Mouse (Mus musculus) lung, postnatal 0 days (tissue): ENCODE measurements at regions not wholly inside any gene's neighbourhood (a gene's known extent, or its start where the extent isn't known, plus 50 kb on each side); places are given as distances from the start of the nearest gene placed in this dataset.

ENCODE experiments used
- CTCF ChIP-seq: IDR thresholded peaks from 2 replicates; pipeline ENCODE4 v1.5.1; 2016; ENCODE audit warnings: antibody characterized with exemption, mild to moderate bottlenecking
- EP300 ChIP-seq: IDR thresholded peaks from 2 replicates; pipeline ENCODE4 v1.6.1; 2016; ENCODE audit warnings: antibody characterized with exemption, mild to moderate bottlenecking, control low read depth

GRCm38 (mm10) chr13:116111032-116111808 is 198.3 kb downstream of the Isl1 start:
- TF ChIP-seq CTCF (no peak), EP300 (no peak)
